Mouse (Mus musculus) kidney, adult 8-10 months (tissue): Measurements from ENCODE around the gene Chst15.

Experiments used
- DNase-seq, 2 experiments: peaks; one replicate each; pipeline ENCODE4 v3.0.0; 2022

Chst15 gene

DNA sequence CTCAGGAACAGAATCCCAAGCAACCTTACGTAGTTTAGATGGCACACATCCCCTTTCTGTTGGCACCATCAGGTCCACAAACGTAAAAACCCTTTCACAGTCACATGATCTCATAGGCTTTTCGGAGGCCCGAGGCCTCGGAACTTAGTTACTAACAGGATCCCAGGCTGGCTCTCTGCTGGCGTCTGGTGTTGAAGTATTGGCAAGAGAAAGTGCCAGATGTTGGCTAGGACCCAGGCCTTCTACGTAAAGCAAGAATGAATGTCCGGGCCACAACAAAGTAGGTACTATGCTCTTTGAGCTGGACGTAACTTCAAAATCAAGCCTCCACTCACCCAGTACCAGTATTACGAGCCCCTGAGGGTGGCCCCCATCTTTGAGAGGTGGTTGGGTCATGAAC is 103.0 kb downstream of the Chst15 start:
- DNase-seq = no peak

DNA sequence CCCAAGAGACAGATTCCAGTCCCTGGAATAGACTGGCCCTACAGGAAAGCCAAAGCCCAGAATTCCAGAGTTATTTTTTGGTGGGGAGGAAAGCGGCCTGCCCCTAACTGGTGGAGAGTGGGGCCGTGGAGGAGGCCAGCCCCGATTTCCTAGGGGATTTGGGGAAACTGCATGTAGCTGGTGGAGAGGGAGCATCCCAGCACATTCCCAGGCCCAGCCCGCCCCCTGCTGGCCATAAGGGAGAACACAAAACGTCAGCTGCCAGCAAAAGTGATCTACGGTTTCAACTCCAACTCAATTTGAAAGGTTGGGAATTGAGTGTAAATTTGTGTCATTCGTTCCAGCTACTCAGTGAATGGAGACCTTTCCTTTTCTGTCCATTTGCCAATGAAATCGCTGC is 103.6 kb downstream of the Chst15 start:
- DNase-seq = peak in 1 of 2 experiments; percentile 69

DNA sequence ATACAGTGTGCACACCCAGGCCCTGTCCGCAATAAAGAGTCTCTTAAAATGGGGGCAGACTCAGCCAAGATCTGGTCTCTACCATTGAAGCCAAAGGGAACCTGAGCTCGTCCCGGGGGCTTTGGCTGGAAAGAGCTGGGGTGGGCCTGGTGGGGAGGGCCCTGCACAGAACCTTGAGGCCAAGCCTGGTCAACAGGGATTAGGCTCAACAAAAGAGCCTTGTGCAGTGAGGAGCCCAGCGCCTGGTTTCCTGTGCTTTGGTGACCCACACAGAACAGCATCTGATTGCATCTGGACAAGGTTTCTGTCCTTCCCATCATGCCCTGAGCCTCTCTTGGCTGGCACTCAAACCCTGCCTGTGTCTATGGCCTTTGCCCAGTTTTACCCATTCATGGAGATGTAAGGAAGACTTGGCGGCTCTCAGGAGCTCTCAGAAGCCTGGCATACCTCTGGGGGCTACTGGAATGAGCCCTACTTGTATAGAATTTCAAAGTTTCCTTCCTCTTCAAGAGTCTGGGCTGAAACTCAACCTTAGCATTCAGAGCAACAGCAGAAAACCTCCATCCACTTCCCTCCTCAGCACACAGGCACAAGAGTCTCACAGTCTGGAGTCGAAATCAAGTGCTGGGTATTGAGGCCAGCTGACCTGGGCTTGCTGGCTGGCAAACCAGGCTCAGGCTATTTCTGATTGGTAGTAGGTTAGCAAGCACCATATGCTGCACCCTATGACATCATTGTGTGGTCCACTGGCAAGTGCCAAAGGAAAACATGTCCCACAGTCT is 104.9 kb downstream of the Chst15 start:
- DNase-seq = no peak

DNA sequence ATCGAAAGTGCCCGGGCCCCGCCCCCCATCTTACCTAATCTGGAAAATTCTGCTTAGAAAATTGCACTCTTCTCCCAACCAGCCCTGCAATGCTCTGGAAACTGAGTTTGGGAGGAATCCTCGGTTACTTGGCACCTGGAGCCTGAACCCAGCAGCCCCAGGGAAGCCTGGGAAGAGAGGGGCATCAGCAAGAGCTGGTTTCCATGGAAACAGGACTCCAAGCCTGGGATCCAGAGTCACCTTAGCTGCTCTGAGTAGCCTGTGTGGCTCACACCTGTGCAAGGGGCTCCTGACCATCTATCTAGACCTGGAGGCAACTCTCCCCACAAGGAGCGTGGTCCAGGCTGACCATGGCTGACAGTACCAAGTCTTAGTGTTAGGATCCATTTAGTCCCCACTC is 106.4 kb downstream of the Chst15 start:
- no peak for DNase-seq

GRCm38 (mm10) chr7:132208946-132209651 is 107.9 kb downstream of the Chst15 start:
- DNase-seq = no peak

DNA sequence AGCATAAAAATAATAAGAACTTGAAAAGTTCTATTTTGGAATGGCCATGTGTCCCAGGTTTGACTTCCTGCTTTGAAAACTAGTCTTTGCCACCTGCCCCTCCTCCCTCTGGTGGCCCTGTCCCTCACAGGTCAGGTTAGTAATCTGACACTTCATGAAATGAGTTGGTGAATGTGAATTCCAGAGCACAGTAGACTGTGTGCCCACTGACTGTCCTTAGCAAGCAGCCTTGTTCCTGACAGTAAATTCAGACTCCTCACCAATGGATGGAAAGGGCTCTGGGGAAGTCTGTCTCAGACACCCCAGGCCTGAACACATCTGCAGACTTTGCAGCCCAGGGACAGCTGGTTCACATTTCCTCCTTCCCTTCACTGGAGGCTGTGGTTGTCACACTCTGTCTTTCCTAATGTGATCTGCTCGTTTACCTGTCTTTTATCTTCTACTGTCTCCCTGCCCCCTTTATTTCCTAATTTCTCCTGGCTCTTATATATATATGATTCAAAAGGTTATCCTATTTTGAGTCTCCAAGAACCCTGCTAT is 112.9 kb downstream of the Chst15 start:
- DNase-seq = no peak

- DNase-seq = no peak
Observed at GRCm38 (mm10) chr7:132199686-132200085, 117.3 kb downstream of the Chst15 start.

DNA sequence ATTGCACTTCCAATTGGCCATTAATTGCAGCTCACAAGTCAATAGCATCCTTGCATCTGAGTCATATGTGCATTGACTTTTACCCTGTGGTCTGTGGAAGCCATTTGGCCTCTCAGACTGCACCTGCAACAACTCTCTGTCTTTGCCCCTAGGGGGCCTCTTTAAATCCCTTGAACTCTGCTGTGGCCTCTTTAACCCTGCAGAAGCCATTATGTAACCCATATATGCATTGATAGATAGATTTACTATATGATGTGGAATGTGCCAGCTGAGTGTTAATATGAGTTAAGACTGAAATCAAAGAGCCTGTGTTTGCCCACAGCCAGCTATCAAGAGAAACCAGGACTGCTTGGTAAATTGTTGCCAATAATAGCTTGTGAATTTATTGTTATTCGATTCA is 118.2 kb downstream of the Chst15 start:
- no peak for DNase-seq

GRCm38 (mm10) chr7:132197817-132198475 is 119.1 kb downstream of the Chst15 start:
- DNase-seq = no peak

GRCm38 (mm10) chr7:132196581-132196980 is 120.4 kb downstream of the Chst15 start:
- DNase-seq = no peak

- no peak for DNase-seq
Observed at GRCm38 (mm10) chr7:132193606-132194005, 123.4 kb downstream of the Chst15 start.

DNA sequence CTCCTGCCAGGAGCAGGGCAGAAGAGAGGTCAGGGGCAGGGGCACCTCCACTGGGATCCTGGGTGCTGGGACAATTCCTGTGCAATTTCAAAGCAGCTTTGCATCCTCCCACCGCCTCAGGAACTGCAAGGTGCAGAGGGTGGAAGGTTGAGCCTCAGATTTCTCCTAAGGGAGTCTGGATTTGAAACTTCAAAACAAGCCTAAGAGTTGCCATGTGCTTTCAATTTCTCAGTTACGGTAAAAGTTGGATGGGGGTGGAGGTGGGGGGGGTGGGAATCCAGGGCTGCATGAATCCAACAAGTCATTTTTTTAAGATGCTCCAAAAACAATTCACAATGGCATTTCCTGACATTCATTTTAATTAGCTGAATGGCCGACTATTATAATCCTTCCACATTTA is 129.6 kb downstream of the Chst15 start:
- DNase-seq = no peak
